Mouse (Mus musculus) embryonic fibroblast, embryonic 13.5 days (primary cell): ENCODE measurements around the gene Lsamp.

Experiments
- CTCF ChIP-seq: IDR thresholded peaks from 2 replicates; pipeline ENCODE4 v1.5.1; 2011; ENCODE audit warnings: mild to moderate bottlenecking, control low read depth, low read length, moderate library complexity, borderline replicate concordance; ENCODE audit not compliant: insufficient read depth
- POLR2A ChIP-seq: IDR thresholded peaks from 2 replicates; pipeline ENCODE4 v1.6.1; 2011; ENCODE audit warnings: low read depth, mild to moderate bottlenecking, control low read depth, low read length, moderate library complexity

DNA sequence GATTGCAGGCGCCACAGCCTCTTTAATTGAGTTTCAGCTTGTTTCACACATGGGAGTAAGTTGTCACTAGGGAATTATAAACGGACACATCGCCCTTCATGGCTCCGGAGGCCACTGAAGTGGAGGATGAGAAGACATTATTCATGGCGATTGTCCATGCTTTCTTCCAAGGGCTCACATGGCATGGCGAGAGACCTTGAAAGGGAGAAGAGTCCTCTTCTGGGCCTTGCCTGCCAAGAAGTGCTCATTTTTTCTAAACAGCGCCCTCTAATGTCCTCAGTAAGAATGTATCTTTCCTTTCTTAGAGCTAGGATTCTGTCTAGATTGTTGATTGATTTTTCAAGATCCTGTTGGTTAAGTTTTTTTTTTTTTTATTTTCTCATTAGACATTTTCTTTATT lies 1424.7 kb downstream of the Lsamp start:
- TF ChIP-seq CTCF (no peak), POLR2A (no peak)
